In the genomic region with DNA sequence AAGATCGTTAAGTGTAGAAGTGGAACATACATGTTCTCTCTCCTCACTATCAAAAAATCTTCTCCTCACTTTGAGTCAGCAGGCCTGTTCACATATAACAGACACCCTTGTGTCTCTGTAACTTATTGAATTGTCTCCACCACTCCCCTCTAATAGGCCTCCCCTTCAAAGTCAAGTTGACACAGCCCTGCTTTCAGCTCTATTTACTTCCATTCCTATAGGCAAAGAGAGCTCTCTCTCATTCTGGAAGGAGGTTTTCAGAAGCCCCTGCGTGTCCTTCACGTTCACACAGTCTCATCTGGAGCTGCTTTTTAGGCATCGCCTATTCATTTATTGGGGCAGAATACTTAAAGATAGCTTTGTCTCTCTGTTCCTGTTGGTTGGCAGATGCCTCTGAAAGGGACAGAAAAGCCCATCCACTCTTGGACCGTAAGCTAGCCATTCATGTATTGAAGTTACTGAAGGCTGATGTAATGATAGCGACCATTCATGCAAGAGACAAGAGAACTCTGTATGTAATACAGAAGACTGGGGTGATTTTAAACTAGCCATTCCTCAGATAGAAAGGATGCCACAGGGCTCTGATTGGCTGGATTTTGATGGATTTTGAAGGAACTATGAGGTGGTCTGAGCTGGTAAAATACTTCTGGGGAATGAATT, we compare ENCODE assay signal across 19 mouse cellular contexts.
DNase-seq lines count a peak whose midpoint lies in the region; ATAC-seq and TF ChIP-seq lines count a peak whose summit lies in the region.
"Had no signal": no experiment of that assay in that cellular context is flagged by ENCODE, and none has a peak within 500 bp of the region (broad histone marks: within the 10 kb centered on the region; RNA-seq: fewer than 3 reads in every experiment).

No protein-coding gene starts in this region.

- H3K9me3 ChIP-seq in hindbrain, embryonic 11.5 days (ENCODE audit: control insufficient read depth, low read length), result no peaks in the 10 kb centered on the region
- H3K9me3 ChIP-seq in hindbrain, embryonic 14.5 days (ENCODE audit: control insufficient read depth, low read length), result no peaks in the 10 kb centered on the region
- H3K9me3 ChIP-seq in midbrain, postnatal 0 days (ENCODE audit: low read length), result no peaks in the 10 kb centered on the region
- H3K9me3 ChIP-seq in midbrain, embryonic 10.5 days (replicated peaks), result no peaks in the 10 kb centered on the region
- H3K9me3 ChIP-seq: embryonic facial prominence, embryonic 13.5 days; heart, embryonic 13.5 days had no signal

- H3K27ac ChIP-seq in hindbrain, embryonic 11.5 days (ENCODE audit: low read depth, low read length), result no peak overlapping the region
- H3K27ac ChIP-seq in hindbrain, embryonic 14.5 days, result no peak overlapping the region
- H3K27ac ChIP-seq in midbrain, postnatal 0 days (ENCODE audit: low read depth, low read length), result no peak overlapping the region
- H3K27ac ChIP-seq in midbrain, embryonic 10.5 days (replicated peaks), result no peak overlapping the region
- H3K27ac ChIP-seq: embryonic facial prominence, embryonic 13.5 days; gastrocnemius, adult 2 months; heart, embryonic 13.5 days had no signal

- no peaks in the 10 kb centered on the region for H3K36me3 ChIP-seq in hindbrain, embryonic 11.5 days (ENCODE audit: control insufficient read depth, insufficient read depth, low read length)
- H3K36me3 ChIP-seq in hindbrain, embryonic 14.5 days (replicated peaks; ENCODE audit: control insufficient read depth, insufficient read depth), result no peaks in the 10 kb centered on the region
- no peaks in the 10 kb centered on the region for H3K36me3 ChIP-seq in midbrain, postnatal 0 days (ENCODE audit: insufficient read depth, low read length)
- no peaks in the 10 kb centered on the region for H3K36me3 ChIP-seq in midbrain, embryonic 10.5 days
- no peaks in the 10 kb centered on the region for H3K36me3 ChIP-seq in myocyte (ENCODE audit: control insufficient read depth, insufficient read depth)
- H3K36me3 ChIP-seq: embryonic facial prominence, embryonic 13.5 days; heart, embryonic 13.5 days had no signal

- H3ac ChIP-seq in myocyte (ENCODE audit: control insufficient read depth, insufficient read length), result no peak overlapping the region

- no peak overlapping the region for H3K9ac ChIP-seq in hindbrain, embryonic 11.5 days (ENCODE audit: low read depth, low read length)
- H3K9ac ChIP-seq in hindbrain, embryonic 14.5 days, result no peak overlapping the region
- H3K9ac ChIP-seq in midbrain, postnatal 0 days (replicated peaks; ENCODE audit: low read length, poor library complexity, severe bottlenecking), result no peak overlapping the region
- H3K9ac ChIP-seq: embryonic facial prominence, embryonic 13.5 days; heart, embryonic 13.5 days had no signal

- WGBS in hindbrain, embryonic 11.5 days, result 65% methylated on average over 6 of the region's 6 CpGs
- 51% methylated on average over 6 of the region's 6 CpGs for WGBS in hindbrain, embryonic 14.5 days
- WGBS in midbrain, postnatal 0 days, result 68% methylated on average over 6 of the region's 6 CpGs
- WGBS in midbrain, embryonic 10.5 days, result 75% methylated on average over 6 of the region's 6 CpGs

- DNase-seq in hindbrain, embryonic 11.5 days (ENCODE audit: low spot score), result no peak
- no peak for DNase-seq in hindbrain, embryonic 14.5 days (ENCODE audit: low spot score)
- DNase-seq in midbrain, postnatal 0 days (ENCODE audit: low spot score), result peak; percentile 50
- DNase-seq in midbrain, embryonic 10.5 days (ENCODE audit: low spot score), result no peak
- DNase-seq in brain, embryonic 14.5 days (ENCODE audit: low read depth), result peak; percentile 45
- no peak for DNase-seq in kidney, postnatal 10 days
- DNase-seq: adrenal gland, postnatal 10 days; cerebellum, adult 18-20 months; cerebellum, adult 9-11 months; cerebellum, postnatal 36 days; gastrocnemius, adult 2 months; gastrocnemius, postnatal 36 days; heart, adult 11 months; heart, postnatal 36 days; kidney, adult 8-10 months had no signal

- no peaks in the 10 kb centered on the region for H3K27me3 ChIP-seq in hindbrain, embryonic 11.5 days (ENCODE audit: control insufficient read depth, insufficient read depth, low read length)
- no peaks in the 10 kb centered on the region for H3K27me3 ChIP-seq in hindbrain, embryonic 14.5 days (ENCODE audit: control insufficient read depth, insufficient read depth, low read length)
- H3K27me3 ChIP-seq in midbrain, postnatal 0 days (ENCODE audit: insufficient read depth, low read length), result no peaks in the 10 kb centered on the region
- H3K27me3 ChIP-seq in midbrain, embryonic 10.5 days (ENCODE audit: low read depth, poor library complexity, severe bottlenecking), result no peaks in the 10 kb centered on the region
- no peaks in the 10 kb centered on the region for H3K27me3 ChIP-seq in myocyte (ENCODE audit: control insufficient read depth, insufficient read depth, insufficient read length)
- H3K27me3 ChIP-seq: embryonic facial prominence, embryonic 13.5 days; heart, embryonic 13.5 days had no signal

- ATAC-seq in hindbrain, embryonic 11.5 days (ENCODE audit: low FRiP score), result peak; percentile 56; the same call in 1 of the 2 replicates
- no peak; the same call in 1 of the 2 replicates for ATAC-seq in hindbrain, embryonic 14.5 days (ENCODE audit: low FRiP score)
- no peak for ATAC-seq in midbrain, postnatal 0 days (ENCODE audit: low FRiP score)
- ATAC-seq: intestine, embryonic 16.5 days had no signal

- no peak for TF ChIP-seq CTCF in midbrain, postnatal 0 days (IDR thresholded peaks at IDR 0.05)
- no peak for TF ChIP-seq CTCF in brain, embryonic 14.5 days (IDR thresholded peaks at IDR 0.05; ENCODE audit: borderline replicate concordance, extremely low read depth, insufficient read depth, insufficient read length)

- TF ChIP-seq POLR2A in brain, embryonic 14.5 days (IDR thresholded peaks at IDR 0.05; ENCODE audit: borderline replicate concordance, extremely low read depth, insufficient read depth, insufficient read length, poor library complexity, severe bottlenecking), result no peak
- TF ChIP-seq POLR2A in myocyte (IDR thresholded peaks at IDR 0.05; ENCODE audit: insufficient read length, low read depth), result no peak

- no peak overlapping the region for H3K4me3 ChIP-seq in hindbrain, embryonic 11.5 days (ENCODE audit: low read depth, low read length)
- H3K4me3 ChIP-seq in hindbrain, embryonic 14.5 days (replicated peaks; ENCODE audit: low read length), result no peak overlapping the region
- no peak overlapping the region for H3K4me3 ChIP-seq in midbrain, postnatal 0 days (ENCODE audit: low read depth, low read length)
- no peak overlapping the region for H3K4me3 ChIP-seq in midbrain, embryonic 10.5 days
- no peak overlapping the region for H3K4me3 ChIP-seq in myocyte
- H3K4me3 ChIP-seq: embryonic facial prominence, embryonic 13.5 days; gastrocnemius, adult 2 months; heart, embryonic 13.5 days had no signal

- no peaks in the 10 kb centered on the region for H3K4me1 ChIP-seq in hindbrain, embryonic 11.5 days (replicated peaks; ENCODE audit: control insufficient read depth, insufficient read depth, low read length)
- no peaks in the 10 kb centered on the region for H3K4me1 ChIP-seq in hindbrain, embryonic 14.5 days (replicated peaks; ENCODE audit: control insufficient read depth, insufficient read depth, low read length)
- no peaks in the 10 kb centered on the region for H3K4me1 ChIP-seq in midbrain, postnatal 0 days (ENCODE audit: insufficient read depth, low read length)
- H3K4me1 ChIP-seq in midbrain, embryonic 10.5 days, result no peaks in the 10 kb centered on the region; the same call in 1 of the 2 replicates
- H3K4me1 ChIP-seq: embryonic facial prominence, embryonic 13.5 days had no signal

- no peak overlapping the region for H3K4me2 ChIP-seq in hindbrain, embryonic 11.5 days (replicated peaks; ENCODE audit: low read depth, low read length)
- no peak overlapping the region for H3K4me2 ChIP-seq in hindbrain, embryonic 14.5 days (replicated peaks)
- no peak overlapping the region for H3K4me2 ChIP-seq in midbrain, postnatal 0 days (ENCODE audit: low read depth, low read length, poor library complexity, severe bottlenecking)
- no peak overlapping the region for H3K4me2 ChIP-seq in myocyte (ENCODE audit: low read depth)
- H3K4me2 ChIP-seq: embryonic facial prominence, embryonic 13.5 days; heart, embryonic 13.5 days had no signal

- no peaks in the 10 kb centered on the region for H3K79me2 ChIP-seq in myocyte (ENCODE audit: control insufficient read depth, insufficient read depth)

TF ChIP-seq in myocyte, 11 proteins besides CTCF, POLR2A, EP300 and RAD21:
- no peak for TF ChIP-seq USF1 (IDR thresholded peaks at IDR 0.05; ENCODE audit: low read depth)
- no peak for TF ChIP-seq E2F4 (IDR thresholded peaks at IDR 0.05; ENCODE audit: insufficient read depth)
- TF ChIP-seq TCF3 (IDR thresholded peaks at IDR 0.05; ENCODE audit: insufficient read length, low read depth), result no peak
- no peak for TF ChIP-seq TCF12 (IDR thresholded peaks at IDR 0.05; ENCODE audit: insufficient read depth, poor library complexity, severe bottlenecking)
- peak; percentile 76; the same call in 1 of the 2 replicates for TF ChIP-seq CEBPB (IDR thresholded peaks at IDR 0.05; ENCODE audit: insufficient read depth, poor library complexity, severe bottlenecking)
- TF ChIP-seq MYOD1 (IDR thresholded peaks at IDR 0.05; ENCODE audit: control insufficient read depth in 1 of 3, insufficient read length in 2 of 3, low read depth in 2 of 3), result no peak
- no peak for TF ChIP-seq REST (IDR thresholded peaks at IDR 0.05; ENCODE audit: insufficient read depth, insufficient read length)

Comparison
In these comparisons a context has a peak if more than half of its experiments do, and no peak if none do; other contexts are left out.
1. DNase-seq: peak in midbrain, postnatal 0 days (single experiment) and brain, embryonic 14.5 days (single experiment); none in hindbrain, embryonic 11.5 days (single experiment), hindbrain, embryonic 14.5 days (single experiment), midbrain, embryonic 10.5 days (single experiment) and kidney, postnatal 10 days (single experiment).